Mouse (Mus musculus) forebrain, embryonic 11.5 days (tissue): ENCODE measurements around the gene Ttyh2. TPM values are rescaled to one million over a fixed set of nuclear protein-coding genes. Genes with fewer than 3 reads are reported as not detected.
A peak's percentile ranks its signal among the peaks of the same experiment; 100 is the strongest.

Experiments
- ATAC-seq: fragments of 200-750 bp; cut with Nextera tagmentation; replicated peaks from 2 replicates; pipeline ENCODE4 v1.8.0; 2017; ENCODE audit warnings: moderate TSS enrichment; ENCODE audit not compliant: low FRiP score
- DNase-seq: peaks from one replicate; pipeline ENCODE4 v3.0.0-alpha.2; 2017; ENCODE audit warnings: low spot score
- H3K27ac ChIP-seq: fragments of 300-500 bp; sonication (generic); 2 replicates; pipeline ENCODE4 v1.5.1; 2014; ENCODE audit warnings: low read depth, low read length
- H3K27me3 ChIP-seq: fragments of 300-500 bp; sonication (generic); 2 replicates; pipeline ENCODE4 v1.6.1; 2014; ENCODE audit warnings: mild to moderate bottlenecking, low read length, mixed read lengths; ENCODE audit not compliant: control insufficient read depth, insufficient read depth
- H3K36me3 ChIP-seq: fragments of 300-500 bp; sonication (generic); 2 replicates; pipeline ENCODE4 v1.6.1; 2014; ENCODE audit warnings: mild to moderate bottlenecking, low read length, moderate library complexity, mixed read lengths; ENCODE audit not compliant: control insufficient read depth, insufficient read depth
- H3K4me1 ChIP-seq: fragments of 300-500 bp; sonication (generic); replicated peaks from 2 replicates; pipeline ENCODE4 v1.6.1; 2014; ENCODE audit warnings: low read length, mixed read lengths; ENCODE audit not compliant: control insufficient read depth, insufficient read depth
- H3K4me2 ChIP-seq: fragments of 300-500 bp; sonication (generic); 2 replicates; pipeline ENCODE4 v1.6.1; 2014; ENCODE audit warnings: low read depth, mild to moderate bottlenecking, low read length, moderate library complexity, mixed read lengths; ENCODE audit not compliant: severe bottlenecking
- H3K4me3 ChIP-seq: fragments of 300-500 bp; sonication (generic); 2 replicates; pipeline ENCODE4 v1.5.1; 2014; ENCODE audit warnings: low read depth, low read length
- H3K9ac ChIP-seq: fragments of 300-500 bp; sonication (generic); 2 replicates; pipeline ENCODE4 v1.6.1; 2014; ENCODE audit warnings: low read length
- H3K9me3 ChIP-seq: fragments of 300-500 bp; sonication (generic); 2 replicates; pipeline ENCODE4 v1.6.1; 2016; ENCODE audit warnings: low read length, mixed read lengths; ENCODE audit not compliant: control insufficient read depth
- WGBS: fragments of 180-500 bp; shearing (Covaris S2); extraction: QIAGEN DNeasy Blood & Tissue Kit; methylation state at CpG from one replicate; pipeline ENCODE4 v1.1.7; 2014; 5-methylcytosine and 5-hydroxymethylcytosine counted together
- polyA plus RNA-seq: library from polyadenylated mRNA; unstranded; fragments of >200 nt; fragmentation: Nextera tagmentation; extraction: Ambion mirVana; gene quantifications from 2 replicates; pipeline ENCODE4 v1.2.1, GENCODE M21; 2014

Ttyh2 gene
- 10.5 and 11.7 TPM in 2 replicates for polyA plus RNA-seq

GRCm38 (mm10) chr11:114675341-114675825 lies at the start of gene Ttyh2:
Ttyh2 (plus strand) TSS chr11:114675431.
- H3K4me1 ChIP-seq, result peaks cover 7% of the 10 kb centered on the region; the same call in 1 of the 2 replicates
- peak within 1 kb of the TSS; percentile 52 for H3K4me3 ChIP-seq
- peaks cover 4% of the 10 kb centered on the region; the same call in 1 of the 2 replicates for H3K27me3 ChIP-seq
- H3K4me2 ChIP-seq, result peak within 1 kb of the TSS; percentile 97
- no peaks in the 10 kb centered on the region for H3K9me3 ChIP-seq
- no peak within 1 kb of the TSS for H3K27ac ChIP-seq
- peak; percentile 94 for DNase-seq
- H3K36me3 ChIP-seq, result peaks cover 7% of the 10 kb centered on the region; the same call in 1 of the 2 replicates
- peak; percentile 91 for ATAC-seq
- H3K9ac ChIP-seq, result peak within 1 kb of the TSS; percentile 68
- WGBS, result under 1% methylated on average over 40 of the region's 40 CpGs

DNA sequence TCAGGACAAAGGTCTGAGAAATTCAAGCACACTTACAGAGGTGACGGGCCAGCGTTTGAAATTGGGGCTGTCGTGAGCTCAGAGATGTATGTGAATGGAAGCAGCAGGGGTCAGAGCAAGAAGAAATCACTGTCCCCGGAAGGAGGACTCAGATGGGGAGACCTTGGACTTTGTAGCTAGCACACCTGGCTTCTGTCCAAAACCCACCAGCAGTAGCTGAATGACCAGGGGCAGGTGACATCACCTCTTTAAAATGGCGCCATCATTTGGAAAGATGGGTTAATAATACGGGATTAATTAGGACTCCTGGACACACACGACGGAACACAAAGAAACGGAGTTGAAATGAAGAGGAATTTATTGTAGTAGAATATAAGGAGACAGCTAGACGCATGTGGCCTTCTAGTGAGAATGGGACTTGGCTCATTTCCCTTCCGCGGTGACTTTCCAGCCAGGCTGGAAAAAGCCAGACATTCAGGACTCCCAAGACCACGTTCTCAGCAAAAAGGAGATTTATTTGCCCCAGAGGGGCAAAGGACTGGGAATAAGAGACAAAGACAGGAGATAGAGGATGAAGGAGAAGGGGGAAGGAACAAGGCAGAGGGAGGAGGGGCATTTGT lies 49.0 kb upstream of the Ttyh2 start:
- Histone ChIP-seq H3K27me3 (no peaks in the 10 kb centered on the region), H3K4me3 (no peak overlapping the region), H3K4me1 (no peaks in the 10 kb centered on the region), H3K27ac (no peak overlapping the region), H3K9me3 (no peaks in the 10 kb centered on the region), H3K4me2 (no peak overlapping the region), H3K36me3 (no peaks in the 10 kb centered on the region), H3K9ac (no peak overlapping the region)
- DNase-seq, result no peak
- WGBS, result 77% methylated on average over 13 of the region's 13 CpGs
- ATAC-seq, result no peak

- H3K4me2 ChIP-seq, result no peak overlapping the region
- H3K4me1 ChIP-seq, result no peaks in the 10 kb centered on the region
- no peak overlapping the region for H3K9ac ChIP-seq
- no peaks in the 10 kb centered on the region for H3K9me3 ChIP-seq
- no peak overlapping the region for H3K27ac ChIP-seq
- DNase-seq (no peak), ATAC-seq (no peak)
- WGBS, result 85% methylated on average over 4 of the region's 6 CpGs
- no peaks in the 10 kb centered on the region for H3K36me3 ChIP-seq
- H3K27me3 ChIP-seq, result no peaks in the 10 kb centered on the region
- H3K4me3 ChIP-seq, result no peak overlapping the region
Measured at GRCm38 (mm10) chr11:114627036-114627435, 48.2 kb upstream of the Ttyh2 start.

DNA sequence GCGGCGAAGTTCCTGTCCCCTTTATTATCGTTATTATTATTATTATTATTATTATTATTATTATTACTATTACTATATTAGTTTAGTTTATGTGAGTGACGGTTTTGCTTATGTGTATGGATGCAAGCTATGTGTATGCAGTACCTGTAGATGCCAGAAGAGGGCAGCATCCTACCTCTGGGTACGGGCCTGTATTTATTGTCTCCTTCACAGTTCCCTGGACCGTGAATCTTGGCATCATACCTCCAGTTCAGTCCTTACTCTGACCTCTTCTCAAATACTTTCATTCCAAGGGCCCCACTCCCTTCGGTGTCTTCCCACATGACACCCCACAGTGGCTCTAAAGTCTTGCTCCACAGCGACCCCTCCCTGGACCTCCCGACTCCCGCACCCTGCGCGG lies 47.2 kb upstream of the Ttyh2 start:
- 80% methylated on average over 12 of the region's 12 CpGs for WGBS
- H3K4me3 ChIP-seq, result no peak overlapping the region

DNA sequence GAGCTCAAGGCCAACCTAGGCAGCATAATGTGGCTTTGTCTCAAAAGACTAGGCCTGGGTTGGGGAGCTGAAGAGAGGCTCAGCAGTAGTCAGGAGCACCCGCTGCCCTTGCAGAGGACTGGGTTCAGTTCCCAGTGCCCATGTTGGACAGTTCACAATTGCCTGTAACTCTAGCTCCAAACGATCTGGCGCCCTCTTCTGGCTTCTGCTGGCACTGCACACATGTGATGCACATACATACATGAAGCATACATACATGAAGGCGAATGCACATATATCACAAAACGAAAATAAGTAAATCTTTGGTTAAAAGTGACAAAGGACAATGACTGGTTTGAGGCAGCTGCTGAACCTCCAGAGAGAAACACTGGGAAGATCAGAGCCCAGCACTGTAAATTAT lies 45.2 kb upstream of the Ttyh2 start:
- H3K27me3 ChIP-seq, result no peaks in the 10 kb centered on the region
- no peak overlapping the region for H3K9ac ChIP-seq
- no peak overlapping the region for H3K4me3 ChIP-seq
- H3K9me3 ChIP-seq, result no peaks in the 10 kb centered on the region
- no peak for ATAC-seq
- no peaks in the 10 kb centered on the region for H3K36me3 ChIP-seq
- DNase-seq, result no peak
- H3K4me2 ChIP-seq, result no peak overlapping the region
- WGBS, result 83% methylated on average over 5 of the region's 5 CpGs
- H3K4me1 ChIP-seq, result no peaks in the 10 kb centered on the region
- H3K27ac ChIP-seq, result no peak overlapping the region

More for the DNA sequence above, 47.2 kb upstream of the Ttyh2 start:
- Histone ChIP-seq H3K4me2 (no peak overlapping the region), H3K27ac (no peak overlapping the region), H3K36me3 (no peaks in the 10 kb centered on the region), H3K4me1 (no peaks in the 10 kb centered on the region), H3K9ac (no peak overlapping the region), H3K27me3 (no peaks in the 10 kb centered on the region), H3K9me3 (no peaks in the 10 kb centered on the region)
- ATAC-seq (no peak), DNase-seq (no peak)

- H3K9ac ChIP-seq, result no peak overlapping the region
- H3K27ac ChIP-seq, result no peak overlapping the region
- 78% methylated on average over 8 of the region's 8 CpGs for WGBS
- H3K4me1 ChIP-seq, result no peaks in the 10 kb centered on the region; the same call in 1 of the 2 replicates
- H3K4me3 ChIP-seq, result no peak overlapping the region
- no peak for DNase-seq
- no peak overlapping the region for H3K4me2 ChIP-seq
- H3K36me3 ChIP-seq, result no peaks in the 10 kb centered on the region
- ATAC-seq, result no peak
- no peaks in the 10 kb centered on the region for H3K27me3 ChIP-seq
- H3K9me3 ChIP-seq, result no peaks in the 10 kb centered on the region
Measured at GRCm38 (mm10) chr11:114632266-114632665, 43.0 kb upstream of the Ttyh2 start.

- peak overlapping the region; percentile 26; the same call in 1 of the 2 replicates for H3K4me2 ChIP-seq
- H3K4me3 ChIP-seq, result no peak overlapping the region
- H3K4me1 ChIP-seq, result peaks cover 8% of the 10 kb centered on the region
- no peaks in the 10 kb centered on the region for H3K36me3 ChIP-seq
- peak; percentile 67 for ATAC-seq
- DNase-seq, result peak; percentile 94
- peaks cover 3% of the 10 kb centered on the region for H3K27me3 ChIP-seq
- H3K9me3 ChIP-seq, result no peaks in the 10 kb centered on the region
- H3K9ac ChIP-seq, result no peak overlapping the region
- under 1% methylated on average over 6 of the region's 6 CpGs for WGBS
- no peak overlapping the region for H3K27ac ChIP-seq
Measured at GRCm38 (mm10) chr11:114636292-114636691, 38.9 kb upstream of the Ttyh2 start.

- no peak overlapping the region for H3K9ac ChIP-seq
- 55% methylated on average over 34 of the region's 35 CpGs for WGBS
- H3K27ac ChIP-seq, result no peak overlapping the region
- peaks cover 3% of the 10 kb centered on the region for H3K27me3 ChIP-seq
- DNase-seq (peak; percentile 53), ATAC-seq (peak; percentile 32)
- H3K36me3 ChIP-seq, result no peaks in the 10 kb centered on the region
- no peak overlapping the region for H3K4me3 ChIP-seq
- peak overlapping the region; percentile 26; the same call in 1 of the 2 replicates for H3K4me2 ChIP-seq
- H3K9me3 ChIP-seq, result no peaks in the 10 kb centered on the region
- peaks cover 8% of the 10 kb centered on the region for H3K4me1 ChIP-seq
Measured at GRCm38 (mm10) chr11:114636727-114637505, 38.3 kb upstream of the Ttyh2 start.
